Mouse (Mus musculus) kidney, adult 2 months (tissue): ENCODE measurements at regions not wholly inside any gene's neighbourhood (a gene's known extent, or its start where the extent isn't known, plus 50 kb on each side); places are given as distances from the start of the nearest gene placed in this dataset.

Experiments used
- DNase-seq: peaks from one replicate; pipeline ENCODE4 v3.0.0; 2021
- H3K27ac ChIP-seq: fragments of 200-500 bp; 2 replicates; pipeline ENCODE4 v1.5.1; 2012; ENCODE audit warnings: low read depth, low read length, control low read depth, inconsistent platforms; ENCODE audit not compliant: insufficient read depth
- H3K27me3 ChIP-seq: fragments of 200-500 bp; replicated peaks from 2 replicates; pipeline ENCODE4 v1.6.1; 2012; ENCODE audit warnings: mild to moderate bottlenecking, moderate library complexity, low read length, inconsistent platforms; ENCODE audit not compliant: control insufficient read depth, insufficient read depth
- H3K36me3 ChIP-seq: fragments of 200-500 bp; 2 replicates; pipeline ENCODE4 v1.6.1; 2012; ENCODE audit warnings: mild to moderate bottlenecking, moderate library complexity, low read length, inconsistent platforms; ENCODE audit not compliant: control insufficient read depth, insufficient read depth
- H3K4me1 ChIP-seq: fragments of 200-500 bp; 2 replicates; pipeline ENCODE4 v1.6.1; 2011; ENCODE audit warnings: low read length; ENCODE audit not compliant: control insufficient read depth, insufficient read depth
- H3K4me3 ChIP-seq: fragments of 200-500 bp; 2 replicates; pipeline ENCODE4 v1.5.1; 2011; ENCODE audit warnings: mild to moderate bottlenecking, low read depth, low read length, control low read depth; ENCODE audit not compliant: insufficient read depth
- CTCF ChIP-seq: fragments of 200-500 bp; conservative IDR thresholded peaks from 2 replicates; pipeline ENCODE4 v1.5.1; 2011; ENCODE audit warnings: low read depth, mild to moderate bottlenecking, control low read depth, low read length, moderate library complexity, mixed read lengths; ENCODE audit not compliant: insufficient read depth, insufficient read length
- POLR2A ChIP-seq: fragments of 200-500 bp; IDR thresholded peaks from one replicate; pipeline ENCODE4 v1.6.1; 2011; ENCODE audit warnings: low read depth, low read length, control low read depth
- WGBS: fragments of 180-500 bp; shearing (Covaris S2); methylation state at CpG from one replicate; pipeline ENCODE4 v1.1.7; 2018; 5-methylcytosine and 5-hydroxymethylcytosine counted together

DNA sequence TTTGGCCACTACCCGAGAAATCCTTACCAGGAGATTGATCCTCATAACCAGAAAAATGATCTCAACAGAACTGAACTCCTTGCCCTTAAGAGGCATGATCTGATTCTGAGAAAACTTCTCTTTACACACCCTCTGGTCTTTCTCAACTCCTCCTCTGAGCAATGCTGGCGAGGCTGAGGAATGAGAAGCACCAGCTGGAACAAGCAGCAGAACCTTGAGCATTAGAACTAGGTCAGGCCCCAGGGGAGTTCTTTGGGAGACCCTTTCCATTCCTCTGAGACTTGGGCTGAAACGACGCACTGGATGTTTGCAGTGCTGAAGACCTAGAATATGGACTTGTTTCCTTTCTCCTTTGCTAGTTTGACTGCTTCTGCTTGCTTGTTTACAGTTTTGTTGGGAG lies 224.6 kb upstream of the Ar start:
- TF ChIP-seq POLR2A (no peak), CTCF (no peak)
- peak; percentile 65 for DNase-seq
- Histone ChIP-seq H3K36me3 (no peaks in the 10 kb centered on the region), H3K27ac (peak overlapping the region; percentile 80), H3K27me3 (no peaks in the 10 kb centered on the region), H3K4me1 (no peaks in the 10 kb centered on the region), H3K4me3 (no peak overlapping the region)
- 37% methylated on average over 4 of the region's 4 CpGs for WGBS

DNA sequence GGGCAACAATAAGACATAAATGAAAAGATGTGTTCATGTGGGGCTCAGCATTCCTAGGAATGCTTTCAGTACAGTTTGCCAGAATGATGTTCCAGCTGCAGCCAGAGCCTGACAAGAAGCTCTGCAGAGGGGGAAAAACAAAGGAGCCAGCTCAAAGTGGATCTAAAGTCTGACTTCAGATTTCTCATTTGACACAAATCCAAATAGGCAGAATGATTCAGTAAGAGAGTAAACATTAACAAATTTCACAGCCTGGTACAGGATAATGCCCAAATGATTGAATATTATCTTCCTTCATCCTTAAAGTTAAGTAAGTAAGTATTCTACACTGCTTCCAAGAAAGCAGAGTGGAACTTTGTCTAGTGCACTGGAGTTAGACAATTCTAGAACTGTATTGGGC lies 224.2 kb upstream of the Ar start:
- TF ChIP-seq POLR2A (no peak), CTCF (no peak)
- no peaks in the 10 kb centered on the region for H3K27me3 ChIP-seq
- H3K27ac ChIP-seq, result peak overlapping the region; percentile 80
- H3K36me3 ChIP-seq, result no peaks in the 10 kb centered on the region
- peak; percentile 68 for DNase-seq
- H3K4me3 ChIP-seq, result no peak overlapping the region
- H3K4me1 ChIP-seq, result no peaks in the 10 kb centered on the region

DNA sequence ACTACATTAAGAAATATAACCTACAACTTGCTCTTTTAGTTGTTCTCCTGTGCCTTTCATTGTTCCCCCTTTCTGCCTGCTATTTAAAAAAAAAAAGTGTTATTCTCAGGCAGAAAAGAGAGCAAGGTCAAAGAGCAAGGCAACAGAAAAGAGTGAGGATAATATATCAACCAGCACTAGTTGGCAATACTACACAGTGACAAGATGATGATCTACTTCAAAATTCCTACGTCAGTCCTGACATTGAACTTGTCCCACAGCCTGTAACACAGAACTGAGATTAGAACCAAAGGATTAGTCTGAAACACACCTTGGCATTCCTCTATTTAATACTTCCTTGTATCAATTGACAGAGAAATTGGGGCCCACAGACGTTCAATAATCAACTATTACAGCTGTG lies 222.8 kb upstream of the Ar start:
- H3K27me3 ChIP-seq, result no peaks in the 10 kb centered on the region
- no peaks in the 10 kb centered on the region for H3K4me1 ChIP-seq
- peak; percentile 63 for DNase-seq
- no peaks in the 10 kb centered on the region for H3K36me3 ChIP-seq
- no peak overlapping the region for H3K27ac ChIP-seq
- TF ChIP-seq POLR2A, result no peak
- TF ChIP-seq CTCF, result no peak
- 41% methylated on average over 2 of the region's 2 CpGs for WGBS
- H3K4me3 ChIP-seq, result no peak overlapping the region
